ENCODE assay signal across 8 mouse cellular contexts in genomic region chr5:125509541-125509940, GRCm38 (mm10). TPM values are rescaled to one million over a fixed set of nuclear protein-coding genes. Genes with fewer than 3 reads are reported as not detected.
DNase-seq lines count a peak whose midpoint lies in the region; ATAC-seq and TF ChIP-seq lines count a peak whose summit lies in the region.

No protein-coding gene starts in this region.

- no peaks in the 10 kb centered on the region for H3K9me3 ChIP-seq in limb, embryonic 14.5 days (ENCODE audit: control insufficient read depth, low read length)

- no peaks in the 10 kb centered on the region for H3K27me3 ChIP-seq in limb, embryonic 14.5 days (ENCODE audit: control insufficient read depth, insufficient read depth, low read length)

- no peak overlapping the region for H3K4me2 ChIP-seq in limb, embryonic 14.5 days (replicated peaks; ENCODE audit: low read depth, low read length, severe bottlenecking)

- no peak overlapping the region for H3K4me3 ChIP-seq in limb, embryonic 14.5 days (replicated peaks; ENCODE audit: low read length)

- WGBS in limb, embryonic 14.5 days: 51% methylated on average over 5 of the region's 5 CpGs

- peaks cover 63% of the 10 kb centered on the region for H3K36me3 ChIP-seq in limb, embryonic 14.5 days (ENCODE audit: control insufficient read depth, insufficient read depth, low read length)

- no peak for TF ChIP-seq POLR2A in limb, embryonic 14.5 days (IDR thresholded peaks at IDR 0.05; ENCODE audit: borderline replicate concordance, extremely low read depth, insufficient read depth, insufficient read length)

- no peak for ATAC-seq in limb, embryonic 14.5 days (ENCODE audit: low FRiP score, low read depth)

- peak; percentile 71 for DNase-seq in adrenal gland, postnatal 14 days
- no peak for DNase-seq in adrenal gland, adult 8-10 months
- peak; percentile 38 for DNase-seq in right cerebral cortex, postnatal 14 days
- no peak for DNase-seq in right cerebral cortex, adult 2 months (ENCODE audit: low spot score in 2 of 2)
- peak; percentile 65 for DNase-seq in embryo, embryonic 10 days (ENCODE audit: low spot score)
- DNase-seq in limb, embryonic 14.5 days (ENCODE audit: low spot score): peak; percentile 22
- DNase-seq in retina, postnatal 7 days (ENCODE audit: low read depth, low spot score): peak; percentile 41
- DNase-seq in layer of hippocampus, adult 8-10 months (ENCODE audit: low spot score in 2 of 2): no peak

- H3K9ac ChIP-seq in limb, embryonic 14.5 days (ENCODE audit: low read depth, low read length, severe bottlenecking): no peak overlapping the region

- H3K4me1 ChIP-seq in limb, embryonic 14.5 days (ENCODE audit: control insufficient read depth, insufficient read depth, low read length): no peaks in the 10 kb centered on the region

- H3K27ac ChIP-seq in limb, embryonic 14.5 days (replicated peaks; ENCODE audit: low read depth, low read length): no peak overlapping the region

RNA-seq across cellular contexts. Expression of gene Tmem132b, which starts 22.0 kb away (rescaled TPM):
- total RNA-seq in adrenal gland, postnatal 14 days (2021): 0.74 and 1.4 TPM in 2 replicates
- total RNA-seq in adrenal gland, adult 8-10 months (2022): 1 to 10 TPM; 1.4 to 5.2 (median 3.5) TPM
- polyA plus RNA-seq in limb, embryonic 14.5 days (2012; rRNA removed): 0.23 and 0.36 TPM in 2 replicates
- 0.28 and 0.53 TPM in 2 replicates for polyA plus RNA-seq in limb, embryonic 14.5 days (2014; fragmentation: Nextera tagmentation; extraction: Ambion mirVana)
- 100 to 1,000 TPM; 116 to 122 (median 119) TPM for total RNA-seq in layer of hippocampus, adult 8-10 months (2022)

RNA-seq across cellular contexts. Expression of gene Aacs, which starts 33.9 kb away (rescaled TPM):
- 25.4 and 27.3 TPM in 2 replicates for total RNA-seq in adrenal gland, postnatal 14 days (2021)
- total RNA-seq in adrenal gland, adult 8-10 months (2022): 10 to 100 TPM; 44.9 to 73.7 (median 53.8) TPM
- polyA plus RNA-seq in limb, embryonic 14.5 days (2012; rRNA removed): 35.5 and 42.4 TPM in 2 replicates
- polyA plus RNA-seq in limb, embryonic 14.5 days (2014; fragmentation: Nextera tagmentation; extraction: Ambion mirVana): 35.9 and 43.3 TPM in 2 replicates
- total RNA-seq in layer of hippocampus, adult 8-10 months (2022): 10 to 100 TPM; 49.4 to 59.0 (median 51.7) TPM

Comparison
In these comparisons a context has a peak if more than half of its experiments do, and no peak if none do; other contexts are left out.
1. DNase-seq: peak in adrenal gland, postnatal 14 days (single experiment), right cerebral cortex, postnatal 14 days (single experiment), embryo, embryonic 10 days (single experiment), limb, embryonic 14.5 days (single experiment) and retina, postnatal 7 days (single experiment); none in adrenal gland, adult 8-10 months (single experiment), right cerebral cortex, adult 2 months (0 of 2) and layer of hippocampus, adult 8-10 months (0 of 2).
2. RNA of gene Tmem132b, which starts 22.0 kb away (total RNA-seq): 116 to 122 TPM in layer of hippocampus, adult 8-10 months; 1.4 to 5.2 TPM in adrenal gland, adult 8-10 months and 0.74 to 1.4 TPM in adrenal gland, postnatal 14 days; every median in the first group is over 10 times any median in the second.